Mouse (Mus musculus) forebrain, embryonic 14.5 days (tissue): ENCODE measurements around the gene Dtnb. TPM values are rescaled to one million over a fixed set of nuclear protein-coding genes. Genes with fewer than 3 reads are reported as not detected.

Experiments
- ATAC-seq: fragments of 200-750 bp; cut with Nextera tagmentation; 2 replicates; pipeline ENCODE4 v1.8.0; 2017; ENCODE audit warnings: mild to moderate bottlenecking, moderate library complexity
- DNase-seq: peaks from one replicate; pipeline ENCODE4 v3.0.0-alpha.2; 2015; ENCODE audit warnings: low spot score
- H3K27ac ChIP-seq: fragments of 300-500 bp; sonication (generic); 2 replicates; pipeline ENCODE4 v1.5.1; 2014; ENCODE audit warnings: low read depth, mild to moderate bottlenecking, control low read depth, low read length, moderate library complexity
- H3K27me3 ChIP-seq: fragments of 300-500 bp; sonication (generic); replicated peaks from 2 replicates; pipeline ENCODE4 v1.6.1; 2014; ENCODE audit warnings: low read length, control low read depth, mixed read lengths; ENCODE audit not compliant: control insufficient read depth, insufficient read depth
- H3K36me3 ChIP-seq: fragments of 300-500 bp; sonication (generic); 2 replicates; pipeline ENCODE4 v1.6.1; 2014; ENCODE audit warnings: low read length, control low read depth; ENCODE audit not compliant: control insufficient read depth, insufficient read depth
- H3K4me1 ChIP-seq: fragments of 300-500 bp; sonication (generic); 2 replicates; pipeline ENCODE4 v1.6.1; 2014; ENCODE audit warnings: antibody characterized with exemption, low read length, control low read depth; ENCODE audit not compliant: control insufficient read depth, insufficient read depth
- H3K4me2 ChIP-seq: fragments of 300-500 bp; sonication (generic); 2 replicates; pipeline ENCODE4 v1.6.1; 2014; ENCODE audit warnings: mild to moderate bottlenecking, control low read depth, low read length
- H3K4me3 ChIP-seq: fragments of 300-500 bp; sonication (generic); 2 replicates; pipeline ENCODE4 v1.5.1; 2014; ENCODE audit warnings: low read depth, low read length, control low read depth
- H3K9ac ChIP-seq: fragments of 300-500 bp; sonication (generic); 2 replicates; pipeline ENCODE4 v1.6.1; 2014; ENCODE audit warnings: mild to moderate bottlenecking, low read length, control low read depth, moderate library complexity
- H3K9me3 ChIP-seq: fragments of 300-500 bp; sonication (generic); replicated peaks from 2 replicates; pipeline ENCODE4 v1.6.1; 2016; ENCODE audit warnings: low read length, control low read depth, mixed read lengths; ENCODE audit not compliant: control insufficient read depth
- WGBS: fragments of 180-500 bp; shearing (Covaris S2); extraction: QIAGEN DNeasy Blood & Tissue Kit; methylation state at CpG from one replicate; pipeline ENCODE4 v1.1.7; 2014; 5-methylcytosine and 5-hydroxymethylcytosine counted together
- polyA plus RNA-seq: library from polyadenylated mRNA; unstranded; fragments of >200 nt; fragmentation: Nextera tagmentation; extraction: Ambion mirVana; gene quantifications from 2 replicates; pipeline ENCODE4 v1.2.1, GENCODE M21; 2014

Gene Dtnb
- polyA plus RNA-seq, 1 experiment from 2014 or later, result 27.3 TPM

DNA sequence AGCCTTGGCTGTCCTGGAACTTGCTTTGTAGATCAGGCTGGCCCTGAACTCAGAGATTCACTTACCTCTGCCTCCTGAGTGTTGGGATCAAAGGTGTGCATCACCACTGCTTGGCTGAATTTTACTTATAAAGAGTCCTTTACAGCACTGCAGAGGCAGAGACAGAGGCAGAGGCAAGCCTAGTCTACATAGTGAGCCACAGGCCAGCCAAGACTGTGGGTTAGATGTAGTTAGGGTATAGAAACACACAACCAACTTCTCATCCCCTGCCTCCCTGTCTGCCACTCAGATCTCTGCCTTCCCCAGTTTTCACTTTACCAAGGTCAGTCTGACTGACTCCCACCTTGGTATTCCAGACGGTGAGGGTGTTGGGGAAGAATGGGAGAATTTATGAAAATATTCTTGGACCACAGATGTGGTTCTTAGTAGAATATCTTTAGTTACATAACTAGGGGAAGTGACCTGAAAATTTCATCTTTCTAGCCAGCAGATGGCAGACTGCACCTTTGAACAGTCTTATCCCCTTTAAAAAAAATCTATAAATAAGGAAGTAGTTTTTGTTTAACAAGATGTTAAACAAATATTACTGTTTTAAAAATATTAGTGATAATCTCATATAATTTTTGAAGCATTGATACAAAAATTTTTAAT lies 88.9 kb downstream of the Dtnb start:
- H3K27me3 ChIP-seq, result no peaks in the 10 kb centered on the region
- ATAC-seq, result no peak
- no peak overlapping the region for H3K9ac ChIP-seq
- no peak overlapping the region for H3K27ac ChIP-seq
- H3K4me1 ChIP-seq, result no peaks in the 10 kb centered on the region
- DNase-seq, result peak; percentile 67
- H3K36me3 ChIP-seq, result no peaks in the 10 kb centered on the region
- no peak overlapping the region for H3K4me2 ChIP-seq
- 81% methylated on average over 1 of the region's 1 CpGs for WGBS
- no peak overlapping the region for H3K4me3 ChIP-seq
- no peaks in the 10 kb centered on the region for H3K9me3 ChIP-seq

GRCm38 (mm10) chr12:3662660-3663059 lies 90.5 kb downstream of the Dtnb start:
- no peaks in the 10 kb centered on the region for H3K36me3 ChIP-seq
- H3K27ac ChIP-seq, result no peak overlapping the region
- no peaks in the 10 kb centered on the region for H3K9me3 ChIP-seq
- H3K4me3 ChIP-seq, result no peak overlapping the region
- ATAC-seq, result no peak
- no peak overlapping the region for H3K4me2 ChIP-seq
- no peak for DNase-seq
- H3K4me1 ChIP-seq, result no peaks in the 10 kb centered on the region
- no peak overlapping the region for H3K9ac ChIP-seq
- H3K27me3 ChIP-seq, result no peaks in the 10 kb centered on the region

GRCm38 (mm10) chr12:3663386-3663785 lies 91.2 kb downstream of the Dtnb start:
- ATAC-seq, result no peak
- 91% methylated on average over 7 of the region's 7 CpGs for WGBS
- no peak overlapping the region for H3K27ac ChIP-seq
- DNase-seq, result no peak
- H3K36me3 ChIP-seq, result no peaks in the 10 kb centered on the region
- H3K27me3 ChIP-seq, result no peaks in the 10 kb centered on the region
- H3K9ac ChIP-seq, result no peak overlapping the region
- H3K9me3 ChIP-seq, result no peaks in the 10 kb centered on the region
- no peak overlapping the region for H3K4me3 ChIP-seq
- H3K4me1 ChIP-seq, result no peaks in the 10 kb centered on the region
- no peak overlapping the region for H3K4me2 ChIP-seq

GRCm38 (mm10) chr12:3669971-3670381 lies 97.8 kb downstream of the Dtnb start:
- Histone ChIP-seq H3K4me2 (no peak overlapping the region), H3K9ac (no peak overlapping the region), H3K27me3 (no peaks in the 10 kb centered on the region), H3K4me1 (no peaks in the 10 kb centered on the region), H3K4me3 (no peak overlapping the region), H3K27ac (no peak overlapping the region), H3K9me3 (no peaks in the 10 kb centered on the region), H3K36me3 (no peaks in the 10 kb centered on the region)
- ATAC-seq, result no peak
- WGBS, result 51% methylated on average over 5 of the region's 5 CpGs
- no peak for DNase-seq

DNA sequence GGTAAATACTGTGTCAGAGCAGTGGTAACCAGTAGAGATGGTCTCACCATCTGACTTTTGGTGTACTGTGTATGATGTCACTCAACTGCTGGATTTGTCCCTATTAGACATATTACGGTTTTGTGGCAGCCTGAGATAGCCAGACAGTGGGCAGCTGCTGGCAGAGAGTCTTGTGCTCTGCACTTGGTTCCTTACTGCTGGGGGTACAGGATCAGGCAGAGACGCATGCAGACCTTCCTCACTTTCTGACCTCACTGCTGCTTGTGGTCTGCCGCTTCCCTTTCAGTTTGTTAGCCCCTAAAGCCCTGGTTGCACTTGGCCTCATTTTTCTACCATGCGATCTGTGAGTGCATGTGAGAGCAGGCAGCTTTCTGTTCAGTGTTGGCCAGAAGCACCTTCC lies 98.9 kb downstream of the Dtnb start:
- H3K27ac ChIP-seq, result no peak overlapping the region
- H3K4me3 ChIP-seq, result no peak overlapping the region
- no peaks in the 10 kb centered on the region for H3K36me3 ChIP-seq
- no peak for DNase-seq
- H3K9me3 ChIP-seq, result no peaks in the 10 kb centered on the region
- 83% methylated on average over 4 of the region's 4 CpGs for WGBS
- H3K27me3 ChIP-seq, result no peaks in the 10 kb centered on the region
- no peaks in the 10 kb centered on the region for H3K4me1 ChIP-seq
- ATAC-seq, result no peak
- no peak overlapping the region for H3K4me2 ChIP-seq
- no peak overlapping the region for H3K9ac ChIP-seq

DNA sequence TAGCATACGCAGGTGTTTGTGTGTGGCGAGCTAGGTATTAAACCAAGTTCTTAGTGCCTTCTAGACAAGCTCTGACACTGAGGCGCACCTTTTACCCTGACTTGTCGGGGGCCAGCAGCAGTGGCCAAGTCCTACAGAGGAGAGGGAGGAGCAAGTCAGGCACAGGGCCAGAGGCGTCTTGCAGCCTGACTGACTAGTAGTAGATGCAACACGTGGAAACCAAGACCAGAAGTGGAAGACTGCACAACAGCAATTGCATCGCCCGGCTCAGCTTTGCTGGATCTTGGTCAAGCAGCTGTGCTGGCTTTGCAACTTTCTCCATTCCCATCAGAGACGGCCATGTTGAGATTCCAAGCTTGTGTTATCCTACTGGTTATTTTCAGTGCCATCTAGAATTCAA lies 100.6 kb downstream of the Dtnb start:
- no peaks in the 10 kb centered on the region for H3K9me3 ChIP-seq
- ATAC-seq (no peak), DNase-seq (no peak)
- no peak overlapping the region for H3K4me3 ChIP-seq
- H3K36me3 ChIP-seq, result no peaks in the 10 kb centered on the region
- no peak overlapping the region for H3K27ac ChIP-seq
- no peaks in the 10 kb centered on the region for H3K4me1 ChIP-seq
- WGBS, result 87% methylated on average over 9 of the region's 9 CpGs
- H3K4me2 ChIP-seq, result no peak overlapping the region
- no peak overlapping the region for H3K9ac ChIP-seq
- H3K27me3 ChIP-seq, result no peaks in the 10 kb centered on the region

- H3K27ac ChIP-seq, result no peak overlapping the region
- H3K4me1 ChIP-seq, result no peaks in the 10 kb centered on the region
- no peaks in the 10 kb centered on the region for H3K27me3 ChIP-seq
- no peak overlapping the region for H3K4me2 ChIP-seq
- no peaks in the 10 kb centered on the region for H3K36me3 ChIP-seq
- 73% methylated on average over 8 of the region's 8 CpGs for WGBS
- H3K9ac ChIP-seq, result no peak overlapping the region
- H3K9me3 ChIP-seq, result no peaks in the 10 kb centered on the region
- no peak for ATAC-seq
- DNase-seq, result no peak
- no peak overlapping the region for H3K4me3 ChIP-seq
Measured at GRCm38 (mm10) chr12:3673886-3674285, 101.7 kb downstream of the Dtnb start.

GRCm38 (mm10) chr12:3674913-3675312 lies 102.7 kb downstream of the Dtnb start:
- DNase-seq (no peak), ATAC-seq (no peak)
- no peak overlapping the region for H3K9ac ChIP-seq
- no peaks in the 10 kb centered on the region for H3K27me3 ChIP-seq
- H3K4me3 ChIP-seq, result no peak overlapping the region
- H3K9me3 ChIP-seq, result no peaks in the 10 kb centered on the region
- H3K4me1 ChIP-seq, result no peaks in the 10 kb centered on the region
- 92% methylated on average over 9 of the region's 9 CpGs for whole genome bisulfite sequencing
- H3K4me2 ChIP-seq, result no peak overlapping the region
- H3K27ac ChIP-seq, result no peak overlapping the region
- H3K36me3 ChIP-seq, result no peaks in the 10 kb centered on the region

- DNase-seq (no peak), ATAC-seq (no peak)
- Histone ChIP-seq H3K27ac (no peak overlapping the region), H3K4me3 (no peak overlapping the region), H3K9me3 (no peaks in the 10 kb centered on the region), H3K4me2 (no peak overlapping the region), H3K9ac (no peak overlapping the region), H3K27me3 (no peaks in the 10 kb centered on the region), H3K4me1 (no peaks in the 10 kb centered on the region), H3K36me3 (no peaks in the 10 kb centered on the region)
- WGBS, result 87% methylated on average over 5 of the region's 5 CpGs
Measured at GRCm38 (mm10) chr12:3680721-3681120, 108.5 kb downstream of the Dtnb start.
